Mouse (Mus musculus): Measurements from ENCODE around the gene Dynll1.

DNA sequence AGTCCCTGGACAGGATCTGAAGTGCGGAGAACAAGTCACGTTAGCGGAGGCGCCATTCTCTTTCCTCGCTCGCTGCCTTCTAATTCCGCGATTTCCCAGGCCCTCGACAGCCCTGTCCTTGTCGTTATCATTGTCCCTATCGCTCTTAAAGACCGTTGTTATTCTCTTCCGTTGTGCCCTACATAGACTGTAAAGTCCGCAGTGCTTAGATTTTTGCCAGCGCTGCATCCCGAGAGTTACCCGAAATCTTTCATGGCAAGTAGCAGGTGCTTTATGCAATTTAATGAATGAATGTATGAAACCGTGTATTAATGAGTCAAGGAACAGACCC, 48.4 kb upstream of the Dynll1 start:
- TF ChIP-seq NRF1 (IDR thresholded peaks at IDR 0.05; ENCODE audit: insufficient read depth, low read depth, low read length, poor library complexity, severe bottlenecking): no peak
- no peak for TF ChIP-seq USF1 (IDR thresholded peaks at IDR 0.05; ENCODE audit: low read depth, low read length)
- no peak for TF ChIP-seq POLR2AphosphoS2 (IDR thresholded peaks at IDR 0.05; ENCODE audit: low read length)
- TF ChIP-seq CTCF (IDR thresholded peaks at IDR 0.05 in 2 of 3, conservative IDR thresholded peaks at IDR 0.05 in 1 of 3; ENCODE audit: control insufficient read depth in 1 of 3, insufficient read depth in 1 of 3, low read depth in 2 of 3, low read length in 3 of 3, poor library complexity in 1 of 3, severe bottlenecking in 1 of 3): no peak
- peak in 1 of 2 experiments; percentile 41; a peak in 1 of 4 replicates for TF ChIP-seq EP300 (IDR thresholded peaks at IDR 0.05; ENCODE audit: low read depth in 1 of 2, low read length in 2 of 2)
- TF ChIP-seq ZC3H11A (IDR thresholded peaks at IDR 0.05; ENCODE audit: low read depth, low read length): no peak
- TF ChIP-seq RAD21 (IDR thresholded peaks at IDR 0.05; ENCODE audit: low read depth, low read length): no peak
- TF ChIP-seq MAX (IDR thresholded peaks at IDR 0.05; ENCODE audit: low read length): no peak; the same call in 1 of the 2 replicates
- no peak for TF ChIP-seq TCF12 (IDR thresholded peaks at IDR 0.05; ENCODE audit: low read depth, low read length)
- TF ChIP-seq CHD2 (IDR thresholded peaks at IDR 0.05; ENCODE audit: low read length): no peak

Data from MEL (cell line).